Comparison of ENCODE assay signal across 8 mouse cellular contexts in genomic region chr3:95674236-95674635, GRCm38 (mm10). TPM values are rescaled to one million over a fixed set of nuclear protein-coding genes. Genes with fewer than 3 reads are reported as not detected.
DNase-seq lines count a peak whose midpoint lies in the region; ATAC-seq lines count a peak whose summit lies in the region.

No protein-coding gene starts in this region.

- H3K4me3 ChIP-seq in heart, embryonic 15.5 days: peak overlapping the region; percentile 27

- peak overlapping the region; percentile 54 for H3K9ac ChIP-seq in heart, embryonic 15.5 days

- peak; percentile 81 for DNase-seq in urinary bladder, postnatal 14 days (ENCODE audit: low spot score)
- no peak for DNase-seq in urinary bladder, adult 2 months (ENCODE audit: low spot score)
- DNase-seq in embryo, embryonic 11 days: peak; percentile 65
- DNase-seq in kidney, postnatal 14 days: peak; percentile 87
- peak; percentile 84 for DNase-seq in thymus, postnatal 14 days
- DNase-seq in layer of hippocampus, postnatal 10 days (ENCODE audit: low spot score in 2 of 2): no peak

- peak; percentile 58 for ATAC-seq in heart, embryonic 15.5 days (replicated peaks; ENCODE audit: insufficient number of reproducible peaks, insufficient read depth, low FRiP score, low read depth)
- peak; percentile 71 for ATAC-seq in megakaryocyte progenitor cell, adult 5-6 weeks (replicated peaks; ENCODE audit: poor library complexity)

- H3K36me3 ChIP-seq in heart, embryonic 15.5 days: no peaks in the 10 kb centered on the region; the same call in 1 of the 2 replicates

- 8% methylated on average over 2 of the region's 2 CpGs for WGBS in heart, embryonic 15.5 days

- no peaks in the 10 kb centered on the region for H3K27me3 ChIP-seq in heart, embryonic 15.5 days

- H3K4me2 ChIP-seq in heart, embryonic 15.5 days: peak overlapping the region; percentile 64

- H3K9me3 ChIP-seq in heart, embryonic 15.5 days (replicated peaks): no peaks in the 10 kb centered on the region

- H3K27ac ChIP-seq in heart, embryonic 15.5 days: peak overlapping the region; percentile 97

- peaks cover 68% of the 10 kb centered on the region for H3K4me1 ChIP-seq in heart, embryonic 15.5 days (replicated peaks)

RNA-seq across cellular contexts. Expression of gene Adamtsl4, which starts 13.5 kb away (rescaled TPM):
- 52.4 and 58.8 TPM in 2 replicates for polyA plus RNA-seq in urinary bladder, adult 2 months (2012; rRNA removed)
- polyA plus RNA-seq in heart, embryonic 15.5 days (2015; fragmentation: Nextera tagmentation; extraction: Ambion mirVana): 6.9 and 10.6 TPM in 2 replicates
- total RNA-seq in megakaryocyte progenitor cell, adult 5-6 weeks (2015): 0.17 and 1.4 TPM in 2 replicates
- total RNA-seq in megakaryocyte progenitor cell, adult 5-6 weeks (2017): 0.33 TPM in 1 of 2 replicates, not detected in the other
- total RNA-seq in layer of hippocampus, postnatal 10 days (2021): under 1 TPM; 0.69 to 0.94 TPM

RNA-seq across cellular contexts. Expression of gene Mcl1, which starts 15.6 kb away (rescaled TPM):
- polyA plus RNA-seq in urinary bladder, adult 2 months (2012; rRNA removed): 90.3 and 106 TPM in 2 replicates
- polyA plus RNA-seq in heart, embryonic 15.5 days (2015; fragmentation: Nextera tagmentation; extraction: Ambion mirVana): 38.4 and 45.4 TPM in 2 replicates
- 154 and 191 TPM in 2 replicates for total RNA-seq in megakaryocyte progenitor cell, adult 5-6 weeks (2015)
- total RNA-seq in megakaryocyte progenitor cell, adult 5-6 weeks (2017): 131 and 135 TPM in 2 replicates
- 10 to 100 TPM; 68.0 TPM for total RNA-seq in layer of hippocampus, postnatal 10 days (2021)

RNA-seq across cellular contexts. Expression of gene Ensa, which starts 49.4 kb away (rescaled TPM):
- polyA plus RNA-seq in urinary bladder, adult 2 months (2012; rRNA removed): 31.6 and 45.7 TPM in 2 replicates
- 45.8 and 53.7 TPM in 2 replicates for polyA plus RNA-seq in heart, embryonic 15.5 days (2015; fragmentation: Nextera tagmentation; extraction: Ambion mirVana)
- total RNA-seq in megakaryocyte progenitor cell, adult 5-6 weeks (2015): 32.6 and 37.1 TPM in 2 replicates
- 49.7 and 66.8 TPM in 2 replicates for total RNA-seq in megakaryocyte progenitor cell, adult 5-6 weeks (2017)
- 100 to 1,000 TPM; 220 to 228 TPM for total RNA-seq in layer of hippocampus, postnatal 10 days (2021)

Comparison
In these comparisons a context has a peak if more than half of its experiments do, and no peak if none do; other contexts are left out.
1. DNase-seq: peak in urinary bladder, postnatal 14 days (single experiment), embryo, embryonic 11 days (single experiment), kidney, postnatal 14 days (single experiment) and thymus, postnatal 14 days (single experiment); none in urinary bladder, adult 2 months (single experiment) and layer of hippocampus, postnatal 10 days (0 of 2).